Mouse (Mus musculus) fibroblast of lung, adult 2 months (primary cell): ENCODE data around the gene Lgals2.

Source experiments
- DNase-seq: peaks from one replicate; pipeline ENCODE4 v3.0.0-alpha.2; 2011; ENCODE audit warnings: low read depth

Lgals2 gene

DNA sequence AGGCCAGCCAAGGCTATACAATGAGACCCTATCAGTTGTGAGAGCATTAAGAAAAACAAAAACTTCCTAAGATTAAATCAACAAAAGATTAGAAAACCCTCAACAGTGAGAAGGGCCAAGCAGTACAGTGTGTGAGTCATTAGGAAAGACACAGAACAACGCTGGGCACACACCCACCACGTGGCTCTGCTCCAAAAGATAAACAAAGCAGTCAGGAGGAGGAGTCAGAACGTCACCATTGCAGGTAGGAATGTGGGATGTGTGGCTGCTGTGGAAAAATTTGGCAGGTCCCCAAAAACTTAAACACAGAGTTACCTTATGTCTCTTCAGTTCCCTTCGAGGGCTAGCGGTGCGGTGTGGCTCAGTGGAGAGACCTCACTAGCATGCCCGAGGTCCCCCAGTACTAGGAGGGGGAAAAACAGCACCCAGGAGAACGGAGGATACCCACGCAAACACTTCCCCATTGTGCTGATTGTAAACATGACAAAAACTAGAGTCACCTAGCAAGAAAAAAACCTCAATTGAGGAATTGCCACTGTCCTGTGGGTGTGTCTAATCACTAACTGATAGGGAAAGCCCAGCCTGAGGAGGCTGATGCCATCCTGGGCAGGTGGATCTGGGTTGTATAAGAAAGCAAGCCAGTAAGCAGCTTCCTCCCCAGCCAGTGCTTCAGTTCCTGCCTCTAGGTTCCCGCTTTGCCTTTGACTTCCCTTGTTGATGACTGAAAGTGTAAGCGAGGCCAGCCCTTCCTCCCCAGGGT lies 39.8 kb downstream of the Lgals2 start:
- DNase-seq = no peak

GRCm38 (mm10) chr15:78813603-78814002 lies 41.7 kb downstream of the Lgals2 start:
- DNase-seq = no peak

DNA sequence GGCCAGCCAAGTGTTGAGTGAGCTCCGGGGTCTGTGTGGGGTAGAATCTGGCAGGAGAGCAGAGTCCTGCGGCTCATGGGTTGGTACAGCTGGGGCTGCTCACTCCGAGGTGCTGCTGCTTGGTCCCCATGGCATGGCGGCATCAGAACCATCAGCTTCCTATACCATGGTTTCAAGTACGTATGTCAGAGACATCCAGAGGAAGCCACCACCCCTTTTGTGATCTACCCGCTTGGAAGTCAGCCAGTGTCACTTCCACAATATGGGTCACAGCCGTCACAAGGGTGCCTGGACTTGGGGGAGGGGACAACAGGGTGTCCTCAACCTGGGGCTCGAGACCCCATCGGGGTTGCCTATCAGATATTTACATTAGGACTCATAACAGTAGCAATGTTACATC lies 45.2 kb downstream of the Lgals2 start:
- no peak for DNase-seq

- DNase-seq = no peak
Observed at GRCm38 (mm10) chr15:78809739-78810138, 45.6 kb downstream of the Lgals2 start.

DNA sequence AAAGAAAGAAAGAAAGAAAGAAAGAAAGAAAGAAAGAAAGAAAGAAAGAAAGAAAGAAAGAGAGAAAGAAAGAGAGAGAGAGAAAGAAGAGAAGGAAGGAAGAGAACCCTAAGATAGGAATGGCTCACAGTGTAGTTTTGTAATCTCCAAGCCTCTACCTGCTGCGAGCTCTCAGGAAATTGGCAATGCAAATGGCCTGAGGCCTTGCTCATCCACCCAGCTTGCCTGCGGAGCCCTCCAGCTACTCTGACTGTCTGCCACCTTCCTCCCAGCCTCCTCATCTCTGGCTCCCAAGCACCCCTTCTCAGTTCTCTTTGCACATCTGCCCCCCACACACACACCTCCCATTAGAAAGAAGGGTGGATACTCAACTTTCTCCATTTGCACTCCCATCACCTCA lies 46.3 kb downstream of the Lgals2 start:
- no peak for DNase-seq

DNA sequence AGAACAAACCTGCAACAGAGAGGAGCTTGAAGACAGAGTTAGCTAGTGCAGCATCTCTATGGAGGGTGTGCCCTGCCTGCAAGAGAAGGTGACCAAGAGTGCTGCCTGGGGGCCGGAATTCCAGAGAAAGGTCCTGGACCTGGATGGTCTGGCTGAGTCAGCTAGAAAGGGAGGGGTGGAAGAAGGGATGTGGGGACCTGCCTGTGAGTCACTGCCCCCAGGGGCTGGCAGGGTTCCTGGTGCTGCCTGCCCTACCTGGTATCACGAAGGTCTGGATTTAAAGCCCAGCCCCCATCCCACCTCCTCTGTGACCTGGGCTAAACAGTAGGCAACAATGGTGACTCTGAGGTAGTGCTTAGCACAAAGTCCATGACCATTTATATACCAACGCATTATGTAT lies 48.2 kb downstream of the Lgals2 start:
- DNase-seq = no peak

DNA sequence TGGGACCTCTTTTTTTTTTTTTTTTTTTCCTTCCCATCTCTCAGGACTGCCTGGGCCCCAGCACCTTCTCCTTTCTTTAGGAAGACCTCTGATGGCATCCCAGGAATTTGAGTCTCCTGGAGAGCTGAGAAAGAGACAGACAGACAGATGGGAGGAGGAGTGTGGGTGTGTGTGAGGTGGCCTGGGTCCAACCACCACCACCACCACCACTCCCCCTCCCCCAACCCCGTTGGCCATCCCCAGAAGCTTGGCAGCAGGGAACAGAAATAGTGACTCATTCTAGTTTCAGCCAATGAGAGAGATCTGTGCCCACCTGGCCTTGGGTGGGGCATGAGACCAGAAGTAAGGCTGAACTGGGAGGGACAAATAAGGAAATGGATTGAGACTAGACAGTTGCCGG lies 48.7 kb downstream of the Lgals2 start:
- no peak for DNase-seq

- no peak for DNase-seq
Observed at GRCm38 (mm10) chr15:78805351-78805750, 50.0 kb downstream of the Lgals2 start.

DNA sequence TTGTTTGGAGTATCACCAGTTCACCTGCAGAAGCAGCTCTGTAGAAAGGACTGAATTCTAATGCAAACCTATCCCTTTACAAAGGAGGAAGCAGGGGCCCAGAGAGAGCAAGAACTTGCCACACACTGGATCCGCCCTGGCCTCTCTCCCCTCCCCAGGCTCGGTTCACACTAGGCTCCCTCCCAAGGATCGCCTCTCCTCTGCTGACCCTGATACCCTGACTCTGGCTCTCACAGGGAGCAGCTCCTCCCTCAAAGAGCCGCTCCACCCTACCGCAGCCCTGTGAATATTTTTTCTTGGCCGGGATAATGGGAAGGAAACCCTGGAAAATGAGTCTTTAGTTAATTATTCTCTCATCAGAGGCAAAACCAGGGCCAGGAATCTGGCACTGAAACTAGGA lies 51.0 kb downstream of the Lgals2 start:
- no peak for DNase-seq

DNA sequence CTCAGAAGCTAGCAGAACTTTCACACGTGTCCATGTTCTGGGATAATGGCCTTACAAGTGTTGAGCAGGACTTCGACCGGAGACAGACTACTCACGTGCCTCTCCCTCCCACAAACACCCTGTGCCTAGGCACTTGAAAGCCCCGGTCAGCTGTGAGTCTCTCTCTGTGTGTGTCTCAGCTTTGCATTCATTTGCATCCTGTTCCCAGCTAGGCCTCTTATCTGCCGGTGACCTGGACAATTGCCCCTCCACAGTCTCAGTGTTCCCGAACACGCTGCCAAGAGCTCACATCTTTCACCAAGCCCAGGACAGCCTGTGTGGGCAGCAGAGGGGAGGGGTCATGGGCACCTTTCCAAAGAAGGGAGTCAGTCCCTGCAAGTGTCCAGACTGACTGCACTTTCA lies 51.8 kb downstream of the Lgals2 start:
- no peak for DNase-seq

GRCm38 (mm10) chr15:78802776-78803391 lies 52.4 kb downstream of the Lgals2 start, which contains the start of gene Card10:
Gene Card10, minus strand, starts transcription at chr15:78803042.
- DNase-seq = no peak

DNA sequence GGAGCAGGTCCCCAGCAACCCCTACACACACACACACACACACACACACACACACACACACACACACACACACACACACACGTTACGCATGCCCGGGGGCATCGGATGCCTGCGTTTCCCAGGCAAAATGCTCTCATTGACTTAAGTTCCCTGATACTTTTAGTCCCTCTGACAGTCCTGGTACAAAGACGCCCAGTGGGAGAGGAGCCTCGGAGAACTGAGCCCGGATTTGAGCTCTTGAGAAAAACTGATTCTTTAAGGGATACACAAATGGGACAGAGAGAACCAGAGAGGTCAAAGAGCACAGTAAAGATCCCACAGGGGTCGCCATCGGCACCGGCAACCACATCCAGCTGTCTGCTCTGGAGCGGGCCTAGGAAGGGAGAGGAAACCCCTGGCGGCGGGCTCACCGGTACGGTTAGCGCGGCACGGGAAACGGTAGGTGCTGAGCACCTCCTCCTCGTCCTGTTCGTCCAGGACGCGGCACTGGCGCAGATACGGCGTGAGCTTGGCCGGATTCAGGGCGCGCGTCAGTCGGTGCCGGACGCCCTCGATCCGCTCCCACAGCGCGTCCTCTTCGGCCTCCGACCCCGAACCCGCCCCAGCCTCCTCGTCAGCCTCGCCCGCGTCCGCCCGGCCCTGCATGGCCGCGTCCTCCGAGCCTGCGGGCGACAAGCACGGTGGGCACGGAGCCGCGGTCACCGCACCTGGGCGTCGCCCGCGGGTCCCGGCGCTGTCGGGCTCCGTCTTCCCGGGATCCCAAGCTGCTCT lies 53.2 kb downstream of the Lgals2 start:
- DNase-seq = no peak

- DNase-seq = no peak
Observed at GRCm38 (mm10) chr15:78801571-78801970, 53.8 kb downstream of the Lgals2 start.
